Mouse (Mus musculus) lung, adult 2 months (tissue): ENCODE data around the gene Tbl3.

Source experiments
- CTCF ChIP-seq: fragments of 200-500 bp; IDR thresholded peaks from 2 replicates; pipeline ENCODE4 v1.5.1; 2011; ENCODE audit warnings: mild to moderate bottlenecking, low read length, control low read depth; ENCODE audit not compliant: insufficient read depth
- POLR2A ChIP-seq: fragments of 200-500 bp; IDR thresholded peaks from 2 replicates; pipeline ENCODE4 v1.6.1; 2011; ENCODE audit warnings: low read depth, mild to moderate bottlenecking, control low read depth, low read length, borderline replicate concordance; ENCODE audit errors: extremely low read depth

GRCm38 (mm10) chr17:24715556-24715955, 8.1 kb upstream of the Tbl3 start:
- no peak for TF ChIP-seq CTCF
- no peak for TF ChIP-seq POLR2A
